20 mouse cellular contexts compared by ENCODE assay signal in the genomic region with DNA sequence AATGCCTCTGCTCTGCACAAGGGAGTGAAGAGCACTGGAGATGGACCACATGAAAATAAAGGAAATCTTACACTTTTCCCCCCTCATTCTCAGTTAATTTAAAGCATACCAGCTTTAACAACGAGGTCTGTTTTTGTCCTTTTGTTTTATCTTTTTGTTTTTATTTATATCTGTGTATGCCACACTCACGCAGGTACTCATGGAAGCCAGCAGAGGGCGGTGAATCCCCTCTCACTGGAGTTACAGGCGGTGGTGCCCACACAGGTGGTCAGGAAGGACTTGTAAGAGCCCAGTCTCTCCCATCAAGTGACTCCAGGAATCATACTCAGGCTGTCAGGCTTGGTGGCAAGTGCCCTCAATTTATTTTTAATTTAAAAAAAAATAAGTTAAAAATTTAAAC. TPM values are rescaled to one million over a fixed set of nuclear protein-coding genes. Genes with fewer than 3 reads are reported as not detected.
DNase-seq lines count a peak whose midpoint lies in the region; ATAC-seq and TF ChIP-seq lines count a peak whose summit lies in the region.
"Had no signal": no experiment of that assay in that cellular context is flagged by ENCODE, and none has a peak within 500 bp of the region (broad histone marks: within the 10 kb centered on the region; RNA-seq: fewer than 3 reads in every experiment).

No protein-coding gene starts in this region.

- WGBS in intestine, postnatal 0 days = 70% methylated on average over 4 of the region's 4 CpGs
- WGBS in intestine, embryonic 15.5 days = 77% methylated on average over 4 of the region's 4 CpGs
- WGBS in lung, embryonic 16.5 days = 63% methylated on average over 4 of the region's 4 CpGs
- WGBS in midbrain, embryonic 15.5 days = 68% methylated on average over 4 of the region's 4 CpGs

- no peaks in the 10 kb centered on the region for H3K36me3 ChIP-seq in intestine, postnatal 0 days (ENCODE audit: control insufficient read depth, insufficient read depth)
- no peaks in the 10 kb centered on the region for H3K36me3 ChIP-seq in intestine, embryonic 15.5 days
- H3K36me3 ChIP-seq in lung, embryonic 16.5 days (ENCODE audit: control insufficient read depth, insufficient read depth, low read length) = no peaks in the 10 kb centered on the region
- H3K36me3 ChIP-seq in ES-E14 (ENCODE audit: control insufficient read depth, insufficient read depth, low read length, poor library complexity, severe bottlenecking) = no peaks in the 10 kb centered on the region
- no peaks in the 10 kb centered on the region for H3K36me3 ChIP-seq in midbrain, embryonic 15.5 days (replicated peaks)
- H3K36me3 ChIP-seq: embryonic facial prominence, embryonic 12.5 days; forebrain, embryonic 10.5 days; midbrain, embryonic 13.5 days had no signal

- no peak overlapping the region for H3K4me3 ChIP-seq in intestine, postnatal 0 days (ENCODE audit: low read depth, low read length)
- H3K4me3 ChIP-seq in intestine, embryonic 15.5 days (replicated peaks) = no peak overlapping the region
- H3K4me3 ChIP-seq in lung, embryonic 16.5 days (ENCODE audit: low read length) = no peak overlapping the region
- H3K4me3 ChIP-seq in ES-E14 (ENCODE audit: insufficient read depth in 1 of 2, low read depth in 1 of 2, low read length in 2 of 2, poor library complexity in 1 of 2, severe bottlenecking in 1 of 2) = no peak overlapping the region
- no peak overlapping the region for H3K4me3 ChIP-seq in embryonic fibroblast, embryonic 13.5 days (ENCODE audit: insufficient read depth, low read length)
- no peak overlapping the region for H3K4me3 ChIP-seq in midbrain, embryonic 15.5 days
- H3K4me3 ChIP-seq: embryonic facial prominence, embryonic 12.5 days; forebrain, embryonic 10.5 days; midbrain, embryonic 13.5 days had no signal

- H3K27me3 ChIP-seq in intestine, postnatal 0 days (replicated peaks; ENCODE audit: control insufficient read depth, insufficient read depth, low read length) = no peaks in the 10 kb centered on the region
- H3K27me3 ChIP-seq in intestine, embryonic 15.5 days (replicated peaks) = no peaks in the 10 kb centered on the region
- no peaks in the 10 kb centered on the region for H3K27me3 ChIP-seq in lung, embryonic 16.5 days (ENCODE audit: control insufficient read depth, insufficient read depth, low read depth, low read length)
- H3K27me3 ChIP-seq in midbrain, embryonic 15.5 days (replicated peaks) = no peaks in the 10 kb centered on the region
- H3K27me3 ChIP-seq: embryonic facial prominence, embryonic 12.5 days; midbrain, embryonic 13.5 days had no signal

- H3K9ac ChIP-seq in intestine, postnatal 0 days (ENCODE audit: low read depth, low read length) = no peak overlapping the region
- H3K9ac ChIP-seq in intestine, embryonic 15.5 days = no peak overlapping the region
- H3K9ac ChIP-seq in lung, embryonic 16.5 days (ENCODE audit: low read length) = no peak overlapping the region
- no peak overlapping the region for H3K9ac ChIP-seq in ES-E14 (ENCODE audit: insufficient read depth, low read depth, low read length, poor library complexity, severe bottlenecking)
- H3K9ac ChIP-seq in midbrain, embryonic 15.5 days = no peak overlapping the region
- H3K9ac ChIP-seq: embryonic facial prominence, embryonic 12.5 days; midbrain, embryonic 13.5 days had no signal

- H3K27ac ChIP-seq in intestine, postnatal 0 days (ENCODE audit: low read depth, low read length) = no peak overlapping the region
- H3K27ac ChIP-seq in intestine, embryonic 15.5 days = no peak overlapping the region
- peak overlapping the region; percentile 29; the same call in 1 of the 2 replicates for H3K27ac ChIP-seq in lung, embryonic 16.5 days (ENCODE audit: low read length)
- no peak overlapping the region for H3K27ac ChIP-seq in ES-E14 (ENCODE audit: insufficient read depth, low read depth, low read length, poor library complexity, severe bottlenecking)
- no peak overlapping the region for H3K27ac ChIP-seq in embryonic fibroblast, embryonic 13.5 days (ENCODE audit: insufficient read depth, low read length)
- no peak overlapping the region for H3K27ac ChIP-seq in midbrain, embryonic 15.5 days
- H3K27ac ChIP-seq: embryonic facial prominence, embryonic 12.5 days; forebrain, embryonic 10.5 days; midbrain, embryonic 13.5 days had no signal

- DNase-seq in lung, adult 18-20 months = no peak
- no peak for DNase-seq in ES-E14 (ENCODE audit: low read depth, low spot score)
- no peak for DNase-seq in Muller cell, postnatal 12 days (ENCODE audit: inconsistent ontology term)
- DNase-seq: cerebellum, adult 8-10 months; heart, adult 11 months; layer of hippocampus, postnatal 36 days; right cerebral cortex, postnatal 25 days; thymus, adult 18-20 months had no signal

- no peaks in the 10 kb centered on the region for H3K9me3 ChIP-seq in intestine, postnatal 0 days (ENCODE audit: control insufficient read depth)
- no peaks in the 10 kb centered on the region for H3K9me3 ChIP-seq in intestine, embryonic 15.5 days
- no peaks in the 10 kb centered on the region for H3K9me3 ChIP-seq in lung, embryonic 16.5 days (ENCODE audit: control insufficient read depth, low read length)
- no peaks in the 10 kb centered on the region for H3K9me3 ChIP-seq in ES-E14 (ENCODE audit: control insufficient read depth, insufficient read depth, low read depth, low read length)
- H3K9me3 ChIP-seq in midbrain, embryonic 15.5 days = no peaks in the 10 kb centered on the region
- H3K9me3 ChIP-seq: embryonic facial prominence, embryonic 12.5 days; forebrain, embryonic 10.5 days; midbrain, embryonic 13.5 days had no signal

- H3K4me1 ChIP-seq in intestine, postnatal 0 days (replicated peaks; ENCODE audit: control insufficient read depth, insufficient read depth, low read length) = no peaks in the 10 kb centered on the region
- H3K4me1 ChIP-seq in intestine, embryonic 15.5 days (replicated peaks) = 0 out of 2 replicates have a peak, but pooled peaks cover 3% of the 10 kb centered on the region
- peaks cover 13% of the 10 kb centered on the region; the same call in 1 of the 2 replicates for H3K4me1 ChIP-seq in lung, embryonic 16.5 days (replicated peaks; ENCODE audit: control insufficient read depth, insufficient read depth, low read length)
- H3K4me1 ChIP-seq in ES-E14 (ENCODE audit: control insufficient read depth in 2 of 2, insufficient read depth in 2 of 2, low read length in 2 of 2, poor library complexity in 1 of 2) = peaks cover 0 to 2% of the 10 kb centered on the region in 2 experiments; a peak in 1 of 4 replicates
- H3K4me1 ChIP-seq in embryonic fibroblast, embryonic 13.5 days (ENCODE audit: control insufficient read depth, insufficient read depth, low read length) = peaks cover 8% of the 10 kb centered on the region
- H3K4me1 ChIP-seq in midbrain, embryonic 15.5 days = peaks cover 8% of the 10 kb centered on the region
- H3K4me1 ChIP-seq: embryonic facial prominence, embryonic 12.5 days had no signal

- no peak for ATAC-seq in intestine, postnatal 0 days
- ATAC-seq in intestine, embryonic 15.5 days = no peak
- ATAC-seq in lung, embryonic 16.5 days (ENCODE audit: low read depth) = no peak
- no peak for ATAC-seq in midbrain, embryonic 15.5 days (replicated peaks)
- ATAC-seq: inflammation-experienced regulatory T-cells, adult 6 months; midbrain, embryonic 13.5 days had no signal

- no peak overlapping the region for H3K4me2 ChIP-seq in intestine, postnatal 0 days (replicated peaks; ENCODE audit: low read depth)
- no peak overlapping the region for H3K4me2 ChIP-seq in intestine, embryonic 15.5 days (replicated peaks)
- no peak overlapping the region for H3K4me2 ChIP-seq in lung, embryonic 16.5 days (ENCODE audit: low read depth, low read length)
- H3K4me2 ChIP-seq in midbrain, embryonic 15.5 days = no peak overlapping the region
- H3K4me2 ChIP-seq: embryonic facial prominence, embryonic 12.5 days; midbrain, embryonic 13.5 days had no signal

- TF ChIP-seq POLR2A in embryonic fibroblast, embryonic 13.5 days (IDR thresholded peaks at IDR 0.05; ENCODE audit: low read depth, low read length) = no peak

- TF ChIP-seq CTCF in intestine, postnatal 0 days (IDR thresholded peaks at IDR 0.05; ENCODE audit: low read depth) = peak; percentile 34; the same call in 1 of the 2 replicates
- TF ChIP-seq CTCF in embryonic fibroblast, embryonic 13.5 days (IDR thresholded peaks at IDR 0.05; ENCODE audit: borderline replicate concordance, insufficient read depth, low read length) = peak; percentile 38; the same call in 1 of the 2 replicates

- in situ Hi-C loops in ES-E14 (cut with MboI; ENCODE audit: low sequenced_read_pairs in 2 of 2, unreplicated experiment in 2 of 2) = loop anchor here in 1 of 2 experiments (25.0 kb wide), 1 partner anchor 278 kb away; a partner anchor contains a TSS

TF ChIP-seq in ES-E14, 5 proteins besides CTCF, POLR2A, EP300 and RAD21:
- TF ChIP-seq ZC3H11A (IDR thresholded peaks at IDR 0.05; ENCODE audit: borderline replicate concordance, low read depth, low read length) (peak; percentile 28; the same call in 1 of the 2 replicates), MAFK (IDR thresholded peaks at IDR 0.05; ENCODE audit: insufficient read depth, low read depth, low read length) (no peak), ZNF384 (IDR thresholded peaks at IDR 0.05; ENCODE audit: low read depth, low read length) (no peak), HCFC1 (IDR thresholded peaks at IDR 0.05; ENCODE audit: borderline replicate concordance, insufficient read depth, low read length) (no peak), CHD2 (IDR thresholded peaks at IDR 0.05; ENCODE audit: low read depth, low read length) (no peak)
TF ChIP-seq in ES-E14: peak in this region for 1.

RNA-seq across cellular contexts. Expression of a gene that starts 27.3 kb away (rescaled TPM):
- 121 and 131 TPM in 2 replicates for polyA plus RNA-seq in intestine, postnatal 0 days (2015; fragmentation: Nextera tagmentation; extraction: Ambion mirVana)
- polyA plus RNA-seq in intestine, embryonic 15.5 days (2015; fragmentation: Nextera tagmentation; extraction: Ambion mirVana) = 9.5 and 11.6 TPM in 2 replicates
- 0.60 and 7.5 TPM in 2 replicates for polyA plus RNA-seq in lung, embryonic 16.5 days (2015; fragmentation: Nextera tagmentation; extraction: Ambion mirVana)
- not detected in 2 replicates for total RNA-seq in ES-E14 (2012; rRNA removed)
- polyA plus RNA-seq in embryonic fibroblast, embryonic 13.5 days (2011; ENCODE audit: insufficient read length, low read depth, missing spikeins) = not detected in 2 replicates
- polyA plus RNA-seq in midbrain, embryonic 15.5 days (2015; fragmentation: Nextera tagmentation; extraction: Ambion mirVana) = 0.69 and 0.77 TPM in 2 replicates
- total RNA-seq: heart, postnatal 25 days; layer of hippocampus, postnatal 36 days had no signal
- polyA plus RNA-seq: embryonic facial prominence, embryonic 12.5 days; forebrain, embryonic 10.5 days; inflammation-experienced regulatory T-cells, adult 6 months; limb, embryonic 11.5 days; neural tube, embryonic 11.5 days had no signal
